Mouse (Mus musculus) erythroblast, embryonic 14.5 days (primary cell): Measurements from ENCODE around the gene Susd3.

Source experiments
- GATA1 ChIP-seq: IDR thresholded peaks from 2 replicates; pipeline ENCODE4 v1.6.1; 2012; ENCODE audit warnings: low read length, inconsistent platforms, mixed read lengths
- TAL1 ChIP-seq: IDR thresholded peaks from 3 replicates; pipeline ENCODE4 v1.6.1; 2012; ENCODE audit warnings: low read length, inconsistent platforms, mixed read lengths

- TF ChIP-seq GATA1 (no peak), TAL1 (no peak)
Observed at GRCm38 (mm10) chr13:49194811-49195210, 53.7 kb downstream of the Susd3 start.
